Comparison of ENCODE assay signal across 14 mouse cellular contexts in the genomic region with DNA sequence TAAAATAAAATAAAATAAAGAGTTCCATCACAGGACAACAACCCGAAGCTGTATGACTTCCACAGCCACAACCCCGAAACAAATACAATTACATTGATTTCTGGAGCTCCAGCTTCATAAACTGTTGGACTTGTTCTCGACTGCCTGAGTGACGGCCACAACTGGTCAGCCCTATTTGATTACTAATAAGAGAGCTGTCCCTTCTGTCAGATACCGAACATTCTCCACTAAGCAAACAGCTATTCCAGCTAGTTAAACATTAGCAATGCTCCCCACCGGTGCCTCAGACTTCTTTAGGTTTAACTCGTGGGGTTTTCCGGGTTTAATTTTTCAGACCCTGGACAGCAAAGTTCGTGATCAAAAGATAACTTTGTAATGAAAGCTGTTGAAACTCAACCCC. TPM values are rescaled to one million over a fixed set of nuclear protein-coding genes. Genes with fewer than 3 reads are reported as not detected.
DNase-seq lines count a peak whose midpoint lies in the region; ATAC-seq lines count a peak whose summit lies in the region.
"Had no signal": no experiment of that assay in that cellular context is flagged by ENCODE, and none has a peak within 500 bp of the region (broad histone marks: within the 10 kb centered on the region; RNA-seq: fewer than 3 reads in every experiment).

No protein-coding gene starts in this region.

- peaks cover 60% of the 10 kb centered on the region for H3K4me1 ChIP-seq in embryonic facial prominence, embryonic 13.5 days
- H3K4me1 ChIP-seq in limb, embryonic 13.5 days = peaks cover 69% of the 10 kb centered on the region
- peaks cover 85% of the 10 kb centered on the region for H3K4me1 ChIP-seq in neural tube, embryonic 13.5 days (replicated peaks)

- H3K36me3 ChIP-seq in embryonic facial prominence, embryonic 13.5 days = 0 out of 2 replicates have a peak, but pooled peaks cover 5% of the 10 kb centered on the region
- peaks cover 16% of the 10 kb centered on the region for H3K36me3 ChIP-seq in limb, embryonic 13.5 days
- peaks cover 15% of the 10 kb centered on the region for H3K36me3 ChIP-seq in neural tube, embryonic 13.5 days
- H3K36me3 ChIP-seq: liver, embryonic 15.5 days had no signal

- H3K9me3 ChIP-seq in embryonic facial prominence, embryonic 13.5 days = no peaks in the 10 kb centered on the region
- no peaks in the 10 kb centered on the region for H3K9me3 ChIP-seq in limb, embryonic 13.5 days
- no peaks in the 10 kb centered on the region for H3K9me3 ChIP-seq in neural tube, embryonic 13.5 days
- H3K9me3 ChIP-seq: liver, embryonic 15.5 days had no signal

- H3K9ac ChIP-seq in embryonic facial prominence, embryonic 13.5 days = peak overlapping the region; percentile 58; the same call in 1 of the 2 replicates
- H3K9ac ChIP-seq in limb, embryonic 13.5 days = peak overlapping the region; percentile 57
- peak overlapping the region; percentile 78 for H3K9ac ChIP-seq in neural tube, embryonic 13.5 days
- H3K9ac ChIP-seq: liver, embryonic 15.5 days had no signal

- peak; percentile 61 for DNase-seq in gastrocnemius, postnatal 10 days
- DNase-seq in gastrocnemius, adult 8-10 months (ENCODE audit: low spot score in 2 of 2) = no peak
- DNase-seq in urinary bladder, postnatal 36 days (ENCODE audit: low spot score in 2 of 2) = no peak
- DNase-seq in cerebellum, postnatal 14 days = no peak
- DNase-seq in ovary, postnatal 36 days (ENCODE audit: low spot score) = no peak
- DNase-seq: adrenal gland, adult 8-10 months; cerebellum, adult 8-10 months; heart, postnatal 4 days; kidney, postnatal 10 days; layer of hippocampus, postnatal 36 days had no signal

- ATAC-seq in embryonic facial prominence, embryonic 13.5 days (ENCODE audit: insufficient number of reproducible peaks, insufficient read depth, low FRiP score, low TSS enrichment, low read depth) = no peak
- no peak for ATAC-seq in limb, embryonic 13.5 days (ENCODE audit: low FRiP score, low read depth)
- ATAC-seq in neural tube, embryonic 13.5 days (ENCODE audit: low read depth) = no peak

- H3K27me3 ChIP-seq in embryonic facial prominence, embryonic 13.5 days = peaks cover 84% of the 10 kb centered on the region
- peaks cover 29% of the 10 kb centered on the region for H3K27me3 ChIP-seq in limb, embryonic 13.5 days
- peaks cover 11% of the 10 kb centered on the region; the same call in 1 of the 2 replicates for H3K27me3 ChIP-seq in neural tube, embryonic 13.5 days

- WGBS in embryonic facial prominence, embryonic 13.5 days = 26% methylated on average over 9 of the region's 9 CpGs
- WGBS in limb, embryonic 13.5 days = 43% methylated on average over 9 of the region's 9 CpGs
- WGBS in neural tube, embryonic 13.5 days = 24% methylated on average over 9 of the region's 9 CpGs

- no peak overlapping the region for H3K27ac ChIP-seq in embryonic facial prominence, embryonic 13.5 days
- no peak overlapping the region for H3K27ac ChIP-seq in limb, embryonic 13.5 days
- H3K27ac ChIP-seq in neural tube, embryonic 13.5 days (replicated peaks) = peak overlapping the region; percentile 87
- H3K27ac ChIP-seq: liver, embryonic 15.5 days had no signal

- H3K4me2 ChIP-seq in embryonic facial prominence, embryonic 13.5 days = peak overlapping the region; percentile 47
- peak overlapping the region; percentile 59 for H3K4me2 ChIP-seq in limb, embryonic 13.5 days (replicated peaks)
- H3K4me2 ChIP-seq in neural tube, embryonic 13.5 days = peak overlapping the region; percentile 62
- H3K4me2 ChIP-seq: liver, embryonic 15.5 days had no signal

- peak overlapping the region; percentile 33 for H3K4me3 ChIP-seq in embryonic facial prominence, embryonic 13.5 days
- peak overlapping the region; percentile 35 for H3K4me3 ChIP-seq in limb, embryonic 13.5 days
- peak overlapping the region; percentile 88 for H3K4me3 ChIP-seq in neural tube, embryonic 13.5 days
- H3K4me3 ChIP-seq: liver, embryonic 15.5 days had no signal

RNA-seq across cellular contexts. Expression of a gene that starts 8.1 kb away (rescaled TPM):
- 10 to 100 TPM; 16.0 to 27.5 TPM for total RNA-seq in gastrocnemius, postnatal 10 days (2021)
- 1 to 10 TPM; 5.8 to 8.5 (median 7.1) TPM for total RNA-seq in gastrocnemius, adult 8-10 months (2022)
- 8.6 and 11.6 TPM in 2 replicates for polyA plus RNA-seq in embryonic facial prominence, embryonic 13.5 days (2015; fragmentation: Nextera tagmentation; extraction: Ambion mirVana)
- polyA plus RNA-seq in limb, embryonic 13.5 days (2015; fragmentation: Nextera tagmentation; extraction: Ambion mirVana) = 13.4 and 16.9 TPM in 2 replicates
- polyA plus RNA-seq in neural tube, embryonic 13.5 days (2015; fragmentation: Nextera tagmentation; extraction: Ambion mirVana) = 23.9 and 24.1 TPM in 2 replicates

Comparison
In these comparisons a context has a peak if more than half of its experiments do, and no peak if none do; other contexts are left out.
1. H3K4me3 ChIP-seq: peak in every context shown above with its lines; median percentile 88 in neural tube, embryonic 13.5 days; 35 in limb, embryonic 13.5 days; 33 in embryonic facial prominence, embryonic 13.5 days.